Mouse (Mus musculus) liver (tissue): ENCODE measurements around the gene Synpo2.
"Not testable (repeated sequence)": the region's sequence is repeated elsewhere in the genome, so short reads cannot be mapped to it uniquely, and the experiment has no call there.

Source experiments
- DNase-seq: peaks from one replicate; pipeline ENCODE4 v3.0.0-alpha.2; 2020; ENCODE audit warnings: mixed read lengths

The Synpo2 gene

GRCm38 (mm10) chr3:123128781-123129180 lies 107.2 kb downstream of the Synpo2 start:
- DNase-seq: no peak

GRCm38 (mm10) chr3:123128091-123128490 lies 107.9 kb downstream of the Synpo2 start:
- no peak for DNase-seq

- DNase-seq: not testable (repeated sequence)
These were observed 109.2 kb downstream of the Synpo2 start for GRCm38 (mm10) chr3:123126741-123127140.

GRCm38 (mm10) chr3:123123817-123124216 lies 112.1 kb downstream of the Synpo2 start:
- DNase-seq: no peak

GRCm38 (mm10) chr3:123122151-123123030 lies 113.6 kb downstream of the Synpo2 start:
- DNase-seq: no peak

- peak; percentile 19 for DNase-seq
These were observed 119.0 kb downstream of the Synpo2 start for GRCm38 (mm10) chr3:123116903-123117302.

GRCm38 (mm10) chr3:123115770-123116527 lies 120.0 kb downstream of the Synpo2 start:
- DNase-seq: peak; percentile 42

- DNase-seq: no peak
These were observed 121.8 kb downstream of the Synpo2 start for GRCm38 (mm10) chr3:123114001-123114635.

- DNase-seq: no peak
These were observed 123.2 kb downstream of the Synpo2 start for GRCm38 (mm10) chr3:123112781-123113180.

GRCm38 (mm10) chr3:123111071-123111711 lies 124.8 kb downstream of the Synpo2 start:
- DNase-seq: no peak

GRCm38 (mm10) chr3:123107830-123108549 lies 128.0 kb downstream of the Synpo2 start:
- no peak for DNase-seq

GRCm38 (mm10) chr3:123104325-123104724 lies 131.6 kb downstream of the Synpo2 start:
- no peak for DNase-seq

GRCm38 (mm10) chr3:123103151-123103860 lies 132.6 kb downstream of the Synpo2 start:
- peak; percentile 61 for DNase-seq

- DNase-seq: no peak
These were observed 134.2 kb downstream of the Synpo2 start for GRCm38 (mm10) chr3:123101761-123102160.

GRCm38 (mm10) chr3:123095111-123095510 lies 140.8 kb downstream of the Synpo2 start:
- no peak for DNase-seq

GRCm38 (mm10) chr3:123093640-123094361 lies 142.1 kb downstream of the Synpo2 start:
- no peak for DNase-seq

- DNase-seq: peak; percentile 50
These were observed 142.9 kb downstream of the Synpo2 start for GRCm38 (mm10) chr3:123092913-123093639.

- no peak for DNase-seq
These were observed 143.5 kb downstream of the Synpo2 start for GRCm38 (mm10) chr3:123092442-123092841.

GRCm38 (mm10) chr3:123089297-123090020 lies 146.5 kb downstream of the Synpo2 start:
- DNase-seq: no peak
